ENCODE assay signal across 27 mouse cellular contexts in genomic region chr15:102526111-102527002, GRCm38 (mm10). TPM values are rescaled to one million over a fixed set of nuclear protein-coding genes. Genes with fewer than 3 reads are reported as not detected.
A peak's percentile ranks its signal among the peaks of the same experiment; 100 is the strongest.
DNase-seq lines count a peak whose midpoint lies in the region; TF ChIP-seq lines count a peak whose summit lies in the region.
"Had no signal": no experiment of that assay in that cellular context is flagged by ENCODE, and none has a peak within 500 bp of the region (broad histone marks: within the 10 kb centered on the region; RNA-seq: fewer than 3 reads in every experiment).

No protein-coding gene starts in this region.

- TF ChIP-seq CTCF in spleen, adult 2 months (IDR thresholded peaks at IDR 0.05; ENCODE audit: extremely low read depth, insufficient read depth, insufficient read length, insufficient replicate concordance) = no peak

- no peaks in the 10 kb centered on the region for H3K4me1 ChIP-seq in spleen, adult 2 months (ENCODE audit: control insufficient read depth, insufficient read depth, insufficient read length)
- H3K4me1 ChIP-seq: forebrain, embryonic 10.5 days; midbrain, embryonic 12.5 days had no signal

- peak overlapping the region; percentile 47; the same call in 1 of the 2 replicates for H3K27ac ChIP-seq in spleen, adult 2 months (ENCODE audit: insufficient read depth, low read length)
- H3K27ac ChIP-seq: forebrain, embryonic 10.5 days; heart, embryonic 10.5 days; hindbrain, embryonic 14.5 days; left cerebral cortex, adult 2 months; liver, embryonic 13.5 days; midbrain, embryonic 12.5 days had no signal

- no peak for TF ChIP-seq POLR2A in spleen, adult 2 months (IDR thresholded peaks at IDR 0.05; ENCODE audit: low read depth, low read length)

- no peaks in the 10 kb centered on the region for H3K27me3 ChIP-seq in spleen, adult 2 months (ENCODE audit: control insufficient read depth, insufficient read depth, low read length)
- H3K27me3 ChIP-seq: liver, embryonic 13.5 days; midbrain, embryonic 12.5 days had no signal

- no peak overlapping the region for H3K4me3 ChIP-seq in spleen, adult 2 months (ENCODE audit: extremely low read depth, insufficient read depth, insufficient read length)
- H3K4me3 ChIP-seq: forebrain, embryonic 10.5 days; heart, embryonic 10.5 days; left cerebral cortex, adult 2 months; liver, embryonic 13.5 days; midbrain, embryonic 12.5 days had no signal

- 64% methylated on average over 6 of the region's 6 CpGs for WGBS in spleen, adult 2 months

- peak; percentile 14 for DNase-seq in cerebellum, adult 9-11 months
- DNase-seq in cerebellum, adult 18-20 months = no peak
- no peak for DNase-seq in spleen, adult 2 months (ENCODE audit: low read depth in 1 of 2, low spot score in 2 of 2)
- DNase-seq in spleen, adult 12 weeks (ENCODE audit: low spot score) = no peak
- peak; percentile 54 for DNase-seq in T-cell, adult 2 months (ENCODE audit: low spot score)
- peak; percentile 41 for DNase-seq in thymus, postnatal 4 days
- no peak for DNase-seq in kidney, postnatal 14 days
- DNase-seq: adrenal gland, postnatal 10 days; cerebellum, postnatal 10 days; forebrain, postnatal 0 days; heart, postnatal 4 days; kidney, adult 9 months; kidney, postnatal 4 days; layer of hippocampus, adult 9-11 months; liver, embryonic 13.5 days; lung, adult 2 months; lung, postnatal 14 days had no signal

- peaks cover 27% of the 10 kb centered on the region for H3K36me3 ChIP-seq in spleen, adult 2 months (ENCODE audit: control insufficient read depth, insufficient read depth, low read length)

RNA-seq across cellular contexts. Expression of gene Npff, which starts 1.6 kb away (rescaled TPM):
- polyA plus RNA-seq in spleen, adult 2 months (2012; rRNA removed) = 6.7 and 8.1 TPM in 2 replicates

RNA-seq across cellular contexts. Expression of gene Tarbp2, which starts 8.4 kb away (rescaled TPM):
- 53.9 and 58.4 TPM in 2 replicates for polyA plus RNA-seq in spleen, adult 2 months (2012; rRNA removed)

RNA-seq across cellular contexts. Expression of gene Map3k12, which starts 9.5 kb away (rescaled TPM):
- polyA plus RNA-seq in spleen, adult 2 months (2012; rRNA removed) = 2.1 TPM in 2 replicates

RNA-seq across cellular contexts. Expression of gene Gm10337, which starts 22.8 kb away (rescaled TPM):
- polyA plus RNA-seq in spleen, adult 2 months (2012; rRNA removed) = not detected in 2 replicates
- polyA plus RNA-seq: embryonic facial prominence, embryonic 11.5 days; forebrain, embryonic 10.5 days; heart, embryonic 10.5 days; inflammation-experienced regulatory T-cells, adult 6 months; limb, embryonic 14.5 days; liver, embryonic 13.5 days; lung, adult 2 months; neural tube, embryonic 14.5 days; small intestine, adult 2 months had no signal

RNA-seq across cellular contexts. Expression of gene Pcbp2, which starts 56.0 kb away (rescaled TPM):
- 378 and 426 TPM in 2 replicates for polyA plus RNA-seq in spleen, adult 2 months (2012; rRNA removed)

Comparison
In these comparisons a context has a peak if more than half of its experiments do, and no peak if none do; other contexts are left out.
1. DNase-seq: peak in cerebellum, adult 9-11 months (single experiment), T-cell, adult 2 months (single experiment) and thymus, postnatal 4 days (single experiment); none in cerebellum, adult 18-20 months (0 of 2), spleen, adult 2 months (0 of 2), spleen, adult 12 weeks (single experiment) and kidney, postnatal 14 days (single experiment).